Mouse (Mus musculus): Measurements from ENCODE around the gene Hoxd1. TPM values are rescaled to one million over a fixed set of nuclear protein-coding genes. Genes with fewer than 3 reads are reported as not detected.

The Hoxd1 gene
- total RNA-seq (2023): not detected

DNA sequence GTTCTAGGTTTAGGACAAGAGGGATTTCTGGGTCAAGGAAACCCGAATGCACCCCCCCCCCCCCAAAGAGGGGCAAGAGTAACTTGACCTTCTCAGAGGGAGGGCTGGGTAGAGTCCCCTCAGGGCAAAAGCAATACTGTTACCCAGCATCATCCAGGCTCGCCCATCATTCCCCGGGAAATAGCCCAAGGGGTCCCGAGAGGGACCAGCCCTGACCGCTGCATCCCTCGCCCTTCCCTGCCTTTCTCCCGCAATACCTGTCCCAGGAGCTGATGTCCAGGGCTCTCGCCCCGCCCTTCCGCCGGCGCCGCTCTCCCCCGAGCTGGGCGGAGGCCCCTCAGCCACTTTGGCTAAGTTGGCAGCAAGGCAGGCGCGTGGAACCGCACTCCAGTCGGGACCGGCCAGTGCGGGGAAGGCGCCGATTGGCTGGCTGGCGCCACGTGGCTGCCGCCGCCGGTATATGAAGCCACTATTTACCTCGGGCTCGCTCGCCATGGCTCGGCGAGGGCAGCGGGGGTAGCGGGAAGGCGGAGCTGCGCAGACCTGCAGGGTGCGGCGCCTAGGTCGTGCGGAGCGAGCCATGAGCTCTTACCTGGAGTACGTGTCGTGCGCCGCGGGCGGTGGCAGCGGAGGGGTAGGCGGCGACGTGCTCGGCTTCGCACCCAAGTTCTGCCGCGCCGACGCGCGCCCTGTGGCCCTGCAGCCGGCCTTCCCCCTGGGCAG, at the start of gene Hoxd1:
TSS of gene Hoxd1 (plus strand) at position 459 of the 723 bp plus-strand sequence.

DNA sequence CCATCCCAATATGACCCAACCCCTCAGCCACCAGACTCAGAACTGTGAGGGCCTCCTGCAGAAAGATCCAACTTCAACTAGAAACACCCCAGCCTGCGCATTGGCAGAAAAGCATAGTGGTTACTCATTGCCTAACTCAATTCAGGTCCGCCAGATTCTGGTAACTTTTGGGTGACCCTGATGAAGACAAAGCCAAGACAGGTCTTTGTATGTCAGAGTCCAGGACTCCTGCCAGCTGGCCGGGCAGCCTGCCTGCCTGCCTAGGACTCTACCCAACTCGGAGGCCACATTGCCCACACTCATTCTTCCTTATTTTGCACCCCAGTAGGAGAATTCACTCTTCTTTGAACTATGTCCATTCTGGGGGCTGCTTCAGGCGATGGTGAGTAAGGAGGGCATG, 36.2 kb upstream of the Hoxd1 start, which contains the start of gene Gm28230:
TSS of gene Gm28230 (plus strand) at position 178 of the 400 bp plus-strand sequence.

Other genes starting within 250 kb of the Hoxd1 start
- 29.9 TPM for gene Lnpk, start 183.5 kb upstream of the Hoxd1 start, total RNA-seq (2023)
- gene Evx2, start 103.4 kb upstream of the Hoxd1 start, total RNA-seq (2023): not detected
- not detected for gene Hoxd13, start 94.7 kb upstream of the Hoxd1 start, total RNA-seq (2023)
- gene Hoxd12, start 88.0 kb upstream of the Hoxd1 start, total RNA-seq (2023): not detected
- not detected for gene Hoxd11, start 83.4 kb upstream of the Hoxd1 start, total RNA-seq (2023)
- gene Hoxd10, start 71.1 kb upstream of the Hoxd1 start, total RNA-seq (2023): not detected
- not detected for gene Hoxd9, start 65.3 kb upstream of the Hoxd1 start, total RNA-seq (2023)
- not detected for gene Hoxd8, start 58.4 kb upstream of the Hoxd1 start, total RNA-seq (2023)
- gene Hoxd3, start 51.1 kb upstream of the Hoxd1 start, total RNA-seq (2023): not detected
- gene Hoxd4, start 51.1 kb upstream of the Hoxd1 start, total RNA-seq (2023): not detected
- gene Gm28230, start 36.3 kb upstream of the Hoxd1 start, total RNA-seq (2023): not detected
- gene Mtx2, start 62.8 kb downstream of the Hoxd1 start, total RNA-seq (2023): 21.4 TPM